Mouse (Mus musculus) MEL (cell line): ENCODE results near the gene Epyc. TPM values are rescaled to one million over a fixed set of nuclear protein-coding genes. Genes with fewer than 3 reads are reported as not detected.

Source experiments
- DNase-seq: peaks from one replicate; pipeline ENCODE4 v3.0.0; 2011; ENCODE audit warnings: low read depth, low spot score
- H3K27ac ChIP-seq: 2 replicates; pipeline ENCODE4 v1.5.1; 2012; ENCODE audit warnings: low read depth, mild to moderate bottlenecking, control low read depth, low read length, moderate library complexity; ENCODE audit not compliant: control insufficient read depth
- H3K27me3 ChIP-seq, 2 experiments: fragments of 150-350 bp in 1 of 2; sonication (generic) in 1 of 2; 2 replicates each; pipeline ENCODE4 v1.6.1; 2012; ENCODE audit warnings: low read length in 2 of 2, mild to moderate bottlenecking in 2 of 2, improper control_type of control experiment in 1 of 2, moderate library complexity in 1 of 2; ENCODE audit not compliant: insufficient read depth in 2 of 2, control insufficient read depth in 1 of 2
- H3K36me3 ChIP-seq, 2 experiments: 2 replicates each; pipeline ENCODE4 v1.6.1; 2012 to 2014; ENCODE audit warnings: low read length in 2 of 2, improper control_type of control experiment in 1 of 2, inconsistent platforms in 1 of 2, mild to moderate bottlenecking in 1 of 2; ENCODE audit not compliant: insufficient read depth in 2 of 2, control insufficient read depth in 1 of 2
- H3K4me1 ChIP-seq, 2 experiments: fragments of 150-350 bp in 1 of 2; sonication (generic) in 1 of 2; 2 replicates each; pipeline ENCODE4 v1.6.1; 2012; ENCODE audit warnings: low read length in 2 of 2, improper control_type of control experiment in 1 of 2, mild to moderate bottlenecking in 1 of 2; ENCODE audit not compliant: insufficient read depth in 2 of 2, control insufficient read depth in 1 of 2
- H3K4me3 ChIP-seq, 2 experiments: fragments of 150-350 bp in 1 of 2; sonication (generic) in 1 of 2; 2 replicates each; pipeline ENCODE4 v1.5.1; 2012; ENCODE audit warnings: low read depth in 2 of 2, low read length in 2 of 2, mild to moderate bottlenecking in 2 of 2, moderate library complexity in 2 of 2, control low read depth in 1 of 2, improper control_type of control experiment in 1 of 2; ENCODE audit not compliant: control insufficient read depth in 1 of 2, insufficient read depth in 1 of 2
- H3K79me2 ChIP-seq: 2 replicates; pipeline ENCODE4 v1.6.1; 2012; ENCODE audit warnings: mild to moderate bottlenecking, low read length, moderate library complexity; ENCODE audit not compliant: control insufficient read depth, poor library complexity, insufficient read depth
- H3K9ac ChIP-seq: 2 replicates; pipeline ENCODE4 v1.6.1; 2012; ENCODE audit warnings: low read depth, mild to moderate bottlenecking, control low read depth, low read length, moderate library complexity; ENCODE audit not compliant: control insufficient read depth, poor library complexity, severe bottlenecking
- H3K9me3 ChIP-seq: fragments of 150-350 bp; sonication (generic); replicated peaks from 2 replicates; pipeline ENCODE4 v1.6.1; 2012; ENCODE audit warnings: mild to moderate bottlenecking, low read length, improper control_type of control experiment, moderate library complexity; ENCODE audit not compliant: insufficient read depth
- BHLHE40 ChIP-seq: IDR thresholded peaks from 2 replicates; pipeline ENCODE4 v1.6.1; 2012; ENCODE audit warnings: low read depth, mild to moderate bottlenecking, inconsistent platforms, low read length, improper control_type of control experiment, borderline replicate concordance
- CHD1 ChIP-seq: IDR thresholded peaks from 2 replicates; pipeline ENCODE4 v1.6.1; 2012; ENCODE audit warnings: low read depth, mild to moderate bottlenecking, inconsistent platforms, low read length, improper control_type of control experiment
- CHD2 ChIP-seq: IDR thresholded peaks from 2 replicates; pipeline ENCODE4 v1.6.1; 2011; ENCODE audit warnings: low read length, improper control_type of control experiment
- CTCF ChIP-seq, 3 experiments: IDR thresholded peaks in 2 of 3; conservative IDR thresholded peaks in 1 of 3; 2 replicates each; pipeline ENCODE4 v1.5.1; 2011 to 2012; ENCODE audit warnings: low read length in 3 of 3, low read depth in 2 of 3, mild to moderate bottlenecking in 2 of 3, improper control_type of control experiment in 1 of 3, inconsistent platforms in 1 of 3, mixed read lengths in 1 of 3, moderate library complexity in 1 of 3; ENCODE audit not compliant: control insufficient read depth in 1 of 3, insufficient read depth in 1 of 3, poor library complexity in 1 of 3, severe bottlenecking in 1 of 3
- ELF1 ChIP-seq: IDR thresholded peaks from 2 replicates; pipeline ENCODE4 v1.6.1; 2014; ENCODE audit warnings: low read depth, mild to moderate bottlenecking, inconsistent platforms, low read length, improper control_type of control experiment, moderate library complexity
- ETS1 ChIP-seq: IDR thresholded peaks from 2 replicates; pipeline ENCODE4 v1.6.1; 2012; ENCODE audit warnings: low read depth, mild to moderate bottlenecking, inconsistent platforms, low read length, improper control_type of control experiment, moderate library complexity
- JUND ChIP-seq: IDR thresholded peaks from 2 replicates; pipeline ENCODE4 v1.6.1; 2011; ENCODE audit warnings: low read depth, mild to moderate bottlenecking, improper control_type of control experiment, low read length
- KAT2A ChIP-seq: conservative IDR thresholded peaks from 2 replicates; pipeline ENCODE4 v1.6.1; 2012; ENCODE audit warnings: low read depth, low read length, improper control_type of control experiment, inconsistent platforms
- MAFK ChIP-seq: IDR thresholded peaks from 2 replicates; pipeline ENCODE4 v1.6.1; 2011; ENCODE audit warnings: low read depth, mild to moderate bottlenecking, low read length, improper control_type of control experiment, borderline replicate concordance
- MAX ChIP-seq: IDR thresholded peaks from 2 replicates; pipeline ENCODE4 v1.6.1; 2011; ENCODE audit warnings: low read length, improper control_type of control experiment
- MAZ ChIP-seq: IDR thresholded peaks from 2 replicates; pipeline ENCODE4 v1.6.1; 2012; ENCODE audit warnings: low read depth, mild to moderate bottlenecking, inconsistent platforms, low read length, improper control_type of control experiment
- MEF2A ChIP-seq: IDR thresholded peaks from 2 replicates; pipeline ENCODE4 v1.6.1; 2014; ENCODE audit warnings: low read depth, mild to moderate bottlenecking, inconsistent platforms, low read length, improper control_type of control experiment; ENCODE audit not compliant: poor library complexity, insufficient replicate concordance, severe bottlenecking; ENCODE audit errors: extremely low read depth
- MXI1 ChIP-seq: IDR thresholded peaks from 2 replicates; pipeline ENCODE4 v1.6.1; 2011; ENCODE audit warnings: mild to moderate bottlenecking, low read depth, low read length, improper control_type of control experiment
- MYC ChIP-seq: IDR thresholded peaks from 2 replicates; pipeline ENCODE4 v1.6.1; 2011; ENCODE audit warnings: low read depth, mild to moderate bottlenecking, low read length, improper control_type of control experiment, moderate library complexity
- NELFE ChIP-seq: IDR thresholded peaks from 2 replicates; pipeline ENCODE4 v1.6.1; 2011; ENCODE audit warnings: low read depth, low read length, improper control_type of control experiment
- RAD21 ChIP-seq: IDR thresholded peaks from 2 replicates; pipeline ENCODE4 v1.6.1; 2011; ENCODE audit warnings: mild to moderate bottlenecking, low read depth, low read length, improper control_type of control experiment
- SMC3 ChIP-seq: IDR thresholded peaks from 2 replicates; pipeline ENCODE4 v1.6.1; 2011; ENCODE audit warnings: low read depth, low read length, improper control_type of control experiment
- TAL1 ChIP-seq: IDR thresholded peaks from 2 replicates; pipeline ENCODE4 v1.6.1; 2012; ENCODE audit warnings: mild to moderate bottlenecking, inconsistent platforms, low read length, moderate library complexity, mixed read lengths
- USF2 ChIP-seq, 2 experiments: IDR thresholded peaks; 2 replicates each; pipeline ENCODE4 v1.6.1; 2011 to 2012; ENCODE audit warnings: improper control_type of control experiment in 2 of 2, low read length in 2 of 2, borderline replicate concordance in 1 of 2, inconsistent platforms in 1 of 2, low read depth in 1 of 2, mild to moderate bottlenecking in 1 of 2; ENCODE audit not compliant: insufficient read depth in 1 of 2
- ZC3H11A ChIP-seq: IDR thresholded peaks from 2 replicates; pipeline ENCODE4 v1.6.1; 2012; ENCODE audit warnings: low read depth, mild to moderate bottlenecking, inconsistent platforms, low read length, improper control_type of control experiment
- ZNF384 ChIP-seq: IDR thresholded peaks from 2 replicates; pipeline ENCODE4 v1.6.1; 2012; ENCODE audit warnings: low read depth, mild to moderate bottlenecking, inconsistent platforms, low read length, improper control_type of control experiment
- polyA plus RNA-seq, 2 experiments: library from polyadenylated mRNA; stranded (reverse) in 1 of 2; unstranded in 1 of 2; fragments of >175 nt in 1 of 2; fragments of >200 nt in 1 of 2; gene quantifications; 2 replicates each; pipeline versions ENCODE4 v1.2.1 to v1.2.4; 2012; ENCODE audit warnings: low replicate concordance in 2 of 2, low read depth in 1 of 2; ENCODE audit not compliant: insufficient read length in 2 of 2, insufficient read depth in 1 of 2, missing spikeins in 1 of 2
- total RNA-seq: library from RNA; depleted of rRNA; stranded (reverse); fragments of 300-350 nt; gene quantifications from 2 replicates; pipeline ENCODE4 v1.2.3, GENCODE M21; 2012

Epyc gene
- total and polyA plus RNA-seq, 3 experiments: not detected

DNA sequence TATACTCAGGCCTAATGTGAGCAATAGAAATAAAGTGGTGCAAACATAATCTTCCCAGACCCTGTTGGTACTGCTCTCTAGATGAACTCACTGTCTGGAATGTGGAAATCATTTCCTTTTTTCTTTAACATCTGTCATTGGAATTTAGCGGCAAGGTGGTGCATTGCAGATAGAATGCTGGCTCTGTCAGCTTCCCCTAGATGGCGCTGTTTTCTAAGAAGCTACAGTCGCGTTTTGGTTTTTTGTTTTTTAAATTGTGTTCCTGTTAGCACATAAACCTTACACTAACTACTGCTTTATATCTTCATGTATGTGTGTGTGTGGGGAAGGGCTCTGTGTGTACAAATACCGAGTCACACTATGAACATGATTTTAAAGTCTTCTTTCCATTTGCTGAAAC lies 68.8 kb downstream of the Epyc start:
- no peaks in the 10 kb centered on the region for H3K4me1 ChIP-seq
- no peaks in the 10 kb centered on the region for H3K9me3 ChIP-seq
- H3K79me2 ChIP-seq: no peaks in the 10 kb centered on the region
- no peaks in the 10 kb centered on the region for H3K27me3 ChIP-seq
- peak; percentile 48 for TF ChIP-seq ZNF384
- peak; percentile 84 for TF ChIP-seq RAD21
- TF ChIP-seq MAX: no peak
- peak; percentile 66 for TF ChIP-seq ZC3H11A
- no peak for TF ChIP-seq ELF1
- no peak for TF ChIP-seq MEF2A
- peak; percentile 62 to 81 (median 79) for TF ChIP-seq CTCF (IDR thresholded peaks at IDR 0.05 in 2 of 3, conservative IDR thresholded peaks at IDR 0.05 in 1 of 3; ENCODE audit: control insufficient read depth in 1 of 3, insufficient read depth in 1 of 3, low read depth in 2 of 3, low read length in 3 of 3, poor library complexity in 1 of 3, severe bottlenecking in 1 of 3)
- peak; percentile 73 for TF ChIP-seq SMC3
- H3K27ac ChIP-seq: no peak overlapping the region
- peak; percentile 65 for DNase-seq
- H3K9ac ChIP-seq: no peak overlapping the region
- H3K4me3 ChIP-seq: no peak overlapping the region
- no peaks in the 10 kb centered on the region for H3K36me3 ChIP-seq

GRCm38 (mm10) chr10:97714584-97714983 lies 70.7 kb downstream of the Epyc start:
- Histone ChIP-seq H3K79me2 (no peaks in the 10 kb centered on the region), H3K4me1 (no peaks in the 10 kb centered on the region), H3K36me3 (no peaks in the 10 kb centered on the region), H3K27ac (no peak overlapping the region), H3K9me3 (no peaks in the 10 kb centered on the region), H3K4me3 (no peak overlapping the region), H3K27me3 (no peaks in the 10 kb centered on the region), H3K9ac (no peak overlapping the region)
- DNase-seq: no peak
- TF ChIP-seq CTCF (IDR thresholded peaks at IDR 0.05 in 2 of 3, conservative IDR thresholded peaks at IDR 0.05 in 1 of 3; ENCODE audit: control insufficient read depth in 1 of 3, insufficient read depth in 1 of 3, low read depth in 2 of 3, low read length in 3 of 3, poor library complexity in 1 of 3, severe bottlenecking in 1 of 3) (no peak), KAT2A (no peak), USF2 (IDR thresholded peaks at IDR 0.05; ENCODE audit: borderline replicate concordance in 1 of 2, insufficient read depth in 1 of 2, low read depth in 1 of 2, low read length in 2 of 2) (no peak), TAL1 (no peak), CHD2 (no peak), MYC (no peak), MAFK (no peak), CHD1 (no peak), JUND (no peak), MXI1 (no peak), ETS1 (no peak), BHLHE40 (no peak), RAD21 (no peak), NELFE (no peak), SMC3 (no peak), ZC3H11A (no peak), MAZ (no peak)
